Mouse (Mus musculus): ENCODE data around the gene Rrp36. TPM values are rescaled to one million over a fixed set of nuclear protein-coding genes. Genes with fewer than 3 reads are reported as not detected.

The Rrp36 gene
- total RNA-seq (2014; rRNA removed), result 29.7 and 31.1 TPM in 2 replicates
- polyA plus RNA-seq (2015; fragmentation: Nextera tagmentation; extraction: Ambion mirVana), result 39.4 and 52.1 TPM in 2 replicates

DNA sequence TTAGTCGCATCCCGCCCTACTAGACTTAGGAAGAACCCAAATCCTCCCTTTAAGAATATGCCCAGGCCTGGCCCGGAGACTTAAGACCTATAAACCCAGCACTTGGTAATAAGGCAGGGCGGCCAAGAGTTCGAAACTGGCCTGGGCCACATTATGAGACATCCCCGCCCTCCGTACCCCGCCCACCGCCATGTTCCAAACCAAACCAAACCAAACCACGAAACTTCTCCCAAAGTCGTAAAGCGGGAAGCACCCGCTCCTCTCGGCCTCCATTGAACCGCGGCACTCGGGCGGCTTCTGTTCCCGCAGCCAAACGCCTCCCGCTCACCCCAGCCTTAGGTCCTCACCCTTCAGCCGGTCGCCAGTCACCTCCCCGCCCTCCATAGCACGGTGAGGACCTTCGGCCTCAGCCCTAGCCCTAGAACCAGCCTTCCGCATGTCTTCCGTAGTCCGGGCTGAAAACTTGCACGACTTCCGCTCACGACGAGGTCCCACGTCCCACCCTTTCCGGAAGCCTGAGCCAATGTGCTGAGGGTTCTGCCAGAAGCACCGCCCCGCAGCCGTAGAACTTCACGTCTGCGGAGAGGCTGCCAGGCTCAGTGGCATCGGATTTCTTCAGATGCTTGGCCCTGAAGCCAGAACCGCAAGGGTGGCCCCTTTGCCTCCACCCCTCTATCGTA is at the start of gene Rrp36:
Rrp36 (minus strand) TSS at position 503 of the 680 bp plus-strand sequence.
- peak within 1 kb of the TSS; percentile 59 for H3K9ac ChIP-seq
- no peaks in the 10 kb centered on the region for H3K9me3 ChIP-seq (ENCODE audit: low read length)
- ATAC-seq (peak; percentile 98), DNase-seq (peak; percentile 96)
- peak within 1 kb of the TSS; percentile 85 for H3K4me2 ChIP-seq (ENCODE audit: low read depth)
- H3K36me3 ChIP-seq (ENCODE audit: insufficient read depth), result peaks cover 56% of the 10 kb centered on the region
- no peak for TF ChIP-seq CTCF (IDR thresholded peaks at IDR 0.05; ENCODE audit: low read depth)
- WGBS, result 2% methylated on average over 43 of the region's 43 CpGs
- peak within 1 kb of the TSS; percentile 76 for H3K4me3 ChIP-seq (ENCODE audit: low read depth, low read length)
- peak within 1 kb of the TSS; percentile 69 for H3K27ac ChIP-seq (ENCODE audit: low read depth, low read length)
- peaks cover 6% of the 10 kb centered on the region for H3K4me1 ChIP-seq (ENCODE audit: insufficient read depth)
- H3K27me3 ChIP-seq (ENCODE audit: insufficient read depth, low read length), result no peaks in the 10 kb centered on the region

DNA sequence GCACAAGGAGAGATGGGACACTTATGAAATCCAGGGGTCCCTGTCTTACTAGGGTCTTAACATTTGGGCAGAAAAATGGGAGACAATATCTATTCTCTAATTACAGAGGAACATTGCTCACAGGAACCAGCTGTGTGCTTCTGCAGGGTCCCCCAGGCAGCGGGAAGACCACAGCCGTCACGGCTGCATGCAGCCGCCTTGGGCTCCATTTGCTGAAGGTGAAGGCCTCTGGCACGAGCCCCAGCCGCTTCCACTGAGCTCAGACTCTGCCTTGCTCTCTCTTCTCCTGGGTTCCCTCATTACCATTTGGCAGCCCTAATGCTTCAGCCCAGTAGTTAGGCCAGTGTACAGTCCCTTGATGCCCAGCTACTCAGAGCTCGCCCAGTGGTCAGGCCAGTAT is 46.9 kb upstream of the Rrp36 start:
- H3K4me3 ChIP-seq (ENCODE audit: low read depth, low read length), result no peak overlapping the region
- no peaks in the 10 kb centered on the region for H3K4me1 ChIP-seq (ENCODE audit: insufficient read depth)
- 86% methylated on average over 7 of the region's 7 CpGs for WGBS
- no peak overlapping the region for H3K27ac ChIP-seq (ENCODE audit: low read depth, low read length)
- H3K9ac ChIP-seq, result no peak overlapping the region
- no peak for DNase-seq
- H3K9me3 ChIP-seq (ENCODE audit: low read length), result no peaks in the 10 kb centered on the region
- H3K27me3 ChIP-seq (ENCODE audit: insufficient read depth, low read length), result no peaks in the 10 kb centered on the region
- no peak for TF ChIP-seq CTCF (IDR thresholded peaks at IDR 0.05; ENCODE audit: low read depth)
- H3K36me3 ChIP-seq (ENCODE audit: insufficient read depth), result peaks cover 24% of the 10 kb centered on the region
- H3K4me2 ChIP-seq (ENCODE audit: low read depth), result no peak overlapping the region
- no peak for ATAC-seq

DNA sequence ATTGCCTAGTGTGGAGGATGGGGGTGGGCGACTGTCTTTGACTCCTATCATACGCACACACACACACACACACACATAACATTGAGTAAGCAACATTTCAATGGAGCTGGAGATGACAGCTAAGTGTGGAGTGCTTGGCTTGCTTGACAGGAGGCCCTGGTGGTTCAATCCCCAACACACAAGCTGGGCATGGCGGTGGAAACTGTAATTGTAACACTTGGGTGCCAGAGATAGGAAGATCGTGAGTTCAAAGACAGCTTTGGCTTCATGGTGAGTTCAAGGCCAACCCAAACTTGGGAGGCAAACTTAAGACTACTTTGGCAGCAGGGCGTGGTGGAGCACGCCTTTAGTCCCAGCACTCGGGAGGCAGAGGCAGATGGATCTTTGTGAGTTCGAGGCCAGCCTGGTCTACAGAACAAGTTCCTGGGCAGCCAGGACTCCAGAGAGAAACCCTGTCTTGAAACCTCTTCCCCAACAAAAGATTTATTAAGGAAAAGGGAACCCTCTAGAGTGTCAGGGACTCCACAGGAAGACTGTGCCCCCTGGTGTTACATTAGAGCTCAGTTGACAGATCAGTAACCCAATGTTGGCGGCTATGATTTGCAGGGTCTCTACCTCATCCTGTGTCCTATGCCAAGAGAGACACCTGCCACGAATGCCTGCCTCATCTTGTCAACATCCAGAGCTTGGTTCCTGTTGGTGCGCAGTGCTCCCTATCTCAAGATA is 40.8 kb upstream of the Rrp36 start:
- Histone ChIP-seq H3K27me3 (ENCODE audit: insufficient read depth, low read length) (no peaks in the 10 kb centered on the region), H3K9ac (no peak overlapping the region), H3K4me2 (ENCODE audit: low read depth) (no peak overlapping the region), H3K4me1 (ENCODE audit: insufficient read depth) (no peaks in the 10 kb centered on the region), H3K27ac (ENCODE audit: low read depth, low read length) (no peak overlapping the region), H3K36me3 (ENCODE audit: insufficient read depth) (peaks cover 19% of the 10 kb centered on the region), H3K9me3 (ENCODE audit: low read length) (no peaks in the 10 kb centered on the region), H3K4me3 (ENCODE audit: low read depth, low read length) (no peak overlapping the region)
- 95% methylated on average over 11 of the region's 11 CpGs for WGBS
- TF ChIP-seq CTCF (IDR thresholded peaks at IDR 0.05; ENCODE audit: low read depth), result no peak
- no peak for ATAC-seq
- DNase-seq, result no peak

DNA sequence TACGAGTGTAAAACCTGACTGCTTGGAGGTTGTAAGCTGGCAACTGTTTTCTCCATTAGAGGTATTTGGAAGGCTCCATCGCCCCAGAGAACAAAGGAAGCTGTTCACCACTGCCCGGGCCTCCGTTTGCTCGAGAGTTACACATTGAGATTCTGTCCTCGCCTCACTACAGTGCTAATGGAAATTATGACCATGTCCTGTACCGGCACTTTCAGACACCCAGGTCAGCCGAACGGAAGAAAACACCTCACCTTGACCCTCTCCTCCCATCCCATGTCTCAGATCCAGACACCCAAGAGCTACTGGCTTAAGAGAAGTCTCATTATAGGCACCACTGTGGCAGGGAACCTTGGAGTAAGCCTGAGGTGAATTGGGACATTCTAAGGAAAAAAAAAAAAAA is 39.7 kb upstream of the Rrp36 start:
- Histone ChIP-seq H3K27ac (ENCODE audit: low read depth, low read length) (no peak overlapping the region), H3K4me3 (ENCODE audit: low read depth, low read length) (no peak overlapping the region), H3K9ac (no peak overlapping the region), H3K36me3 (ENCODE audit: insufficient read depth) (peaks cover 19% of the 10 kb centered on the region), H3K9me3 (ENCODE audit: low read length) (no peaks in the 10 kb centered on the region), H3K4me1 (ENCODE audit: insufficient read depth) (no peaks in the 10 kb centered on the region), H3K27me3 (ENCODE audit: insufficient read depth, low read length) (no peaks in the 10 kb centered on the region), H3K4me2 (ENCODE audit: low read depth) (no peak overlapping the region)
- no peak for TF ChIP-seq CTCF (IDR thresholded peaks at IDR 0.05; ENCODE audit: low read depth)
- ATAC-seq (no peak), DNase-seq (no peak)
- 83% methylated on average over 9 of the region's 9 CpGs for WGBS

DNA sequence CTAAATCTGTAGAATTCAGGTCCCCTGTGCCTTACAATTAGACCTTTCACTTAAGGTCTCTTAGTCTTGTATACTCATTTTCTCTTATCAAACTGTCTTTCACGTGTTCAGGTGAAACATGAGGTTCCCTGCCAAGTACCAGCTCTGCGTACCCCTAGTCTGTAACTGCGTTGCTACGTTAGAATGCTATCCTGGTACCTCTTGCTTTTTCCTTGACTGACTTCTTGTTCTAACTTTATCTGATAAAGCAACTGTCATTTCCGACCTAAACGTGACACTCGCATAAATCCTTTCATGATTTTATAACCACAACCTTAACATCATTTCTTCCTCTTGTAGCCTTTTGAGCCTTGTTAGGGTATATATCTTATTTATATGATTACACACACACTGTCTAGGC is 38.3 kb upstream of the Rrp36 start:
- peak overlapping the region; percentile 100 for H3K4me3 ChIP-seq (ENCODE audit: low read depth, low read length)
- ATAC-seq, result no peak
- 79% methylated on average over 7 of the region's 7 CpGs for WGBS

DNA sequence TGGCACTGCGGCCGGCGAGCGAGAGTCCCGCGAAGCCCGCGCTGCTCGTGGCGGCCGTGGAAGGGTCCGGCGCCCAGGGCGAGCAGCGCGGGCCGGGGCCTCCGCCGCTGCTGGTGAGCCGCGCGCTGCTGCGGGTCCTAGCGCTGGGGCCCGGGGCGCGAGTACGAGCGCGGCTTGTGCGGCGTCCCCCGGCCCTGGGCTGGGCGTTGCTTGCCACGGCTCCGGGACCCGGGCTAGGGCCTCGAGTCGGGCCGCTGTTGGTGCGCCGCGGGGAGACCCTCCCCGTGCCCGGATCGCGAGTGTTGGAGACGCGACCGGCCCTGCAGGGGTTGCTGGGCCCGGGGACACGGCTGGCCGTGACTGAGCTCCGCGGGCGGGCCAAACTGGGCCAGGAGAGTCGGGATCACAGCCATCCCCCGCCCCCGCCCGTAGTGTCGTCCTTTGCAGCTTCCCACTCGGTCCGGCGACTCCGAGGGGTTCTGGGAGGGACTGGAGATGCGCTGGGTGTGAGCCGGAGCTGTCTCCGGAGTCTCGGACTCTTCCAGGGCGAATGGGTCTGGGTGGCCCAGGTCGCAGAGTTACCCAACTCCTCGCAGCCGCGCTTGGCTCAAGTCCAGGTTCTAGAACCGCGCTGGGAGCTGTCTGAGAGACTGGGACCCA is 37.6 kb upstream of the Rrp36 start:
- H3K9me3 ChIP-seq (ENCODE audit: low read length), result no peaks in the 10 kb centered on the region
- H3K4me1 ChIP-seq (ENCODE audit: insufficient read depth), result no peaks in the 10 kb centered on the region
- no peaks in the 10 kb centered on the region for H3K27me3 ChIP-seq (ENCODE audit: insufficient read depth, low read length)
- WGBS, result 2% methylated on average over 72 of the region's 76 CpGs
- DNase-seq, result no peak
- peak overlapping the region; percentile 100 for H3K4me3 ChIP-seq (ENCODE audit: low read depth, low read length)
- no peak for TF ChIP-seq CTCF (IDR thresholded peaks at IDR 0.05; ENCODE audit: low read depth)
- H3K36me3 ChIP-seq (ENCODE audit: insufficient read depth), result peaks cover 19% of the 10 kb centered on the region
- H3K9ac ChIP-seq, result peak overlapping the region; percentile 78
- H3K4me2 ChIP-seq (ENCODE audit: low read depth), result peak overlapping the region; percentile 96
- ATAC-seq, result peak; percentile 49
- H3K27ac ChIP-seq (ENCODE audit: low read depth, low read length), result peak overlapping the region; percentile 76

More for the DNA sequence above, 38.3 kb upstream of the Rrp36 start:
- peaks cover 19% of the 10 kb centered on the region for H3K36me3 ChIP-seq (ENCODE audit: insufficient read depth)
- H3K9me3 ChIP-seq (ENCODE audit: low read length), result no peaks in the 10 kb centered on the region
- H3K27ac ChIP-seq (ENCODE audit: low read depth, low read length), result no peak overlapping the region
- no peaks in the 10 kb centered on the region for H3K4me1 ChIP-seq (ENCODE audit: insufficient read depth)
- peak overlapping the region; percentile 78 for H3K9ac ChIP-seq
- no peak for DNase-seq
- peak overlapping the region; percentile 96 for H3K4me2 ChIP-seq (ENCODE audit: low read depth)
- H3K27me3 ChIP-seq (ENCODE audit: insufficient read depth, low read length), result no peaks in the 10 kb centered on the region
- TF ChIP-seq CTCF (IDR thresholded peaks at IDR 0.05; ENCODE audit: low read depth), result no peak
